Mouse (Mus musculus) hindbrain, embryonic 10.5 days (tissue): ENCODE measurements around the gene Doc2a. TPM values are rescaled to one million over a fixed set of nuclear protein-coding genes. Genes with fewer than 3 reads are reported as not detected.
"Not testable (repeated sequence)": the region's sequence is repeated elsewhere in the genome, so short reads cannot be mapped to it uniquely, and the experiment has no call there.

ENCODE experiments used
- DNase-seq: peaks from one replicate; pipeline ENCODE4 v3.0.0-alpha.2; 2017; ENCODE audit warnings: low spot score
- H3K27ac ChIP-seq: fragments of 300-500 bp; sonication (generic); 2 replicates; pipeline ENCODE4 v1.5.1; 2016; ENCODE audit warnings: mild to moderate bottlenecking, moderate library complexity
- H3K27me3 ChIP-seq: fragments of 300-500 bp; sonication (generic); 2 replicates; pipeline ENCODE4 v1.6.1; 2016; ENCODE audit warnings: mild to moderate bottlenecking; ENCODE audit not compliant: poor library complexity, insufficient read depth, severe bottlenecking
- H3K36me3 ChIP-seq: fragments of 300-500 bp; sonication (generic); 2 replicates; pipeline ENCODE4 v1.6.1; 2016; ENCODE audit warnings: mild to moderate bottlenecking, moderate library complexity
- H3K4me1 ChIP-seq: fragments of 300-500 bp; sonication (generic); replicated peaks from 2 replicates; pipeline ENCODE4 v1.6.1; 2016; ENCODE audit warnings: mild to moderate bottlenecking
- H3K4me3 ChIP-seq: fragments of 300-500 bp; sonication (generic); 2 replicates; pipeline ENCODE4 v1.5.1; 2016; ENCODE audit warnings: mild to moderate bottlenecking, moderate library complexity
- H3K9me3 ChIP-seq: fragments of 300-500 bp; sonication (generic); 2 replicates; pipeline ENCODE4 v1.6.1; 2016; ENCODE audit warnings: mild to moderate bottlenecking, moderate library complexity
- WGBS: fragments of 180-500 bp; shearing (Covaris S2); methylation state at CpG from one replicate; pipeline ENCODE4 v1.1.7; 2016; 5-methylcytosine and 5-hydroxymethylcytosine counted together
- polyA plus RNA-seq: library from polyadenylated mRNA; unstranded; fragments of >200 nt; fragmentation: Nextera tagmentation; extraction: Ambion mirVana; gene quantifications from 2 replicates; pipeline ENCODE4 v1.2.1, GENCODE M21; 2016

The Doc2a gene
- polyA plus RNA-seq, 1 experiment from 2014 or later = 4.9 TPM

DNA sequence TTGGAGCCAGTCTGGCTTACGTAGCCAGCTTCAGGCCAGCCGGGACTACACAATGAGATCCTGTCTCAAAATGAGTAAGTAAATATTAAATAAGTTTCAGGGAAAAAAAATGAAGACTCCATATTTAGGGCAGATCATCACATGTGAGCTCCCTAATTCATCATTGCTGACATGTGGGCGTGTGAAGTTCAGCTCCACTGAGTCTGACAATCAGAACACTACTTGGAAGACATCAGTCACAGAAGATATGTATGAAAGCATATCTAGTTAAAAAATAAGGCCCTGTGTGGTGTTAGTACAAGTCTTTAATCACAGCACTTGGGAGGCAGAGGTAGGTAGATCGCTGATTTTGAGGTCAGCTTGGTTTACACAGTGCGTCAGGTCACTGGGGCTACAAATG lies 40.1 kb downstream of the Doc2a start:
- no peak overlapping the region for H3K4me3 ChIP-seq
- DNase-seq = no peak

DNA sequence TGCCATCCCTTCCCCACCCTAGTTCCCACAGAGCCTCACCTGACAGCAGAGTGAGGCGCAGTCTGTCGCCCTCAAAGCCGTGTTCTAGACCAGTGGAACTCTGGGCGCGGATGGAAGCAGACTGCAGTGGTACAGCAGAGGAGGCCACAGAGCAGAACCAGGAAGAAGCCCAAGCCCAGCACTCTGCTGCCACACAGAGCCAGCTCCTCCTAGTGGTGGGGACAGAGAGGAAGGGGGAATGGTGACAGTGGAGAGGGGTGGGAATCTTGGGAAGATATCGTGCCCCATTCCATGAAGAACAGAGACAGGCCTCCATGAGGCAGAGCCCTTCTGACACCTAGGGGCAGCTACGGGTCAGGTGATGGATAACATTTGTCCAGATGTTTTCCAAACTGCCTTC lies 41.6 kb downstream of the Doc2a start:
- Histone ChIP-seq H3K27ac (peak overlapping the region; percentile 50; the same call in 1 of the 2 replicates), H3K27me3 (no peaks in the 10 kb centered on the region), H3K4me1 (peaks cover 17% of the 10 kb centered on the region), H3K36me3 (peaks cover 57% of the 10 kb centered on the region), H3K4me3 (no peak overlapping the region), H3K9me3 (no peaks in the 10 kb centered on the region)
- WGBS = 53% methylated on average over 7 of the region's 7 CpGs
- no peak for DNase-seq

More for the DNA sequence above, 40.1 kb downstream of the Doc2a start:
- 90% methylated on average over 5 of the region's 5 CpGs for WGBS
- Histone ChIP-seq H3K27ac (no peak overlapping the region), H3K4me1 (peaks cover 33% of the 10 kb centered on the region), H3K27me3 (no peaks in the 10 kb centered on the region), H3K9me3 (no peaks in the 10 kb centered on the region), H3K36me3 (peaks cover 44% of the 10 kb centered on the region)

DNA sequence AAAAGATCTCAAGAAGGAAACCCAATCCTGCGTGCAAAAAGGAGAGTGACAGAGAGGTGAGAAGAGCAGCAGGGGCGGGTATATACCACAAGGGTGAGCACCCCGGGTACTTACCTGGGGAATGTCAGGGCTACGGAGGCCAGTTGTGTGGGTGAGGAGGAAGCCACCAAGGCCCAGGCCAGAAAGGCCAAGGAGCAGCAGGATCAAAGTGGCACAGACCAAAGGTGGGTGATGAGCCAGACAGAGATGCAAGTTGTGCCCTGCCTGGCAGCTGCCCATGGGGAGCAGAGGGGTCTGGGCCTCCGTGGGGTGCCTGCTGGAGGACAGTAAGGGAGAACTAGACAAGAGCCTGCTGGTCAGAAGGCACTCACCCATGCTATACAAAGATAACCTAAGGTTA lies 49.7 kb downstream of the Doc2a start:
- peak overlapping the region; percentile 12; the same call in 1 of the 2 replicates for H3K27ac ChIP-seq
- peaks cover 19% of the 10 kb centered on the region for H3K4me1 ChIP-seq
- no peaks in the 10 kb centered on the region for H3K27me3 ChIP-seq
- no peak overlapping the region for H3K4me3 ChIP-seq
- 91% methylated on average over 5 of the region's 5 CpGs for WGBS
- peaks cover 46% of the 10 kb centered on the region for H3K36me3 ChIP-seq
- no peak for DNase-seq
- H3K9me3 ChIP-seq = 0 out of 2 replicates have a peak, but pooled peaks cover 4% of the 10 kb centered on the region

DNA sequence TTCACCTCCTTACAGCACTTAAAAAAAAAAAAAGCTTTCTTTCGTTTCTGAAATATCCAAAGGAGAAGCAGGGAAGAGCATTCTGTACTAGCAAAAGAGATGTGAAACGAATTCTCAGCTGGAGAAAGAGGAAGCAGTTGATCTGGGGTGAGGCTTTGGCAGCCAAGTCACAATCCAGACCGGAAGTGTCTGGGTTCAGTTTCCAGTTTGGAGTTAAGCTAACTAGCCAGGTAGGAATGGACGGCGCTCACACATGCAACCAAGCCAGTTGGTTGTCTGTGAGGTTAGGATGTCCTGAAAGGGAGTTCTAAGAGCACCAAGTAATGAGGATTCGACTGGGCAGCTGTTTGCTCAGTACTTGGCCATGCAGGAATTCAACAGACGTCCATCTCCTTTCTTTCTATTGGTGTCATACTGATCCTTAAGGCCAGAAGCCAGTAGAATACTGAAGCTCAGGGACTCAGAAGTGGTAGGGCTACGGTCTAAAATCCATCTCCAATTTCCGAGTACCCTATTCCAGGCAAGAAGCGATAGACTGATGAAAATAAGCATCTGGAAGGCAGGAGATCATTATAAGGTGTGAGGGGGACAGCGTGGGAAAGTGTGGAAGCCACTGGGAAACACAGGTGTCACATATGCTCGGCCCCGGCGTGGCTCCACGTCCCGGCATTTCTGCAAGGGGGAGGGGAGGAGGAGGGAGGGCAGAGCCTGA lies 50.3 kb downstream of the Doc2a start:
- Histone ChIP-seq H3K4me1 (peaks cover 19% of the 10 kb centered on the region), H3K27me3 (no peaks in the 10 kb centered on the region), H3K36me3 (peaks cover 42% of the 10 kb centered on the region), H3K4me3 (peak overlapping the region; percentile 68), H3K9me3 (0 out of 2 replicates have a peak, but pooled peaks cover 4% of the 10 kb centered on the region), H3K27ac (peak overlapping the region; percentile 89)
- WGBS = 28% methylated on average over 16 of the region's 16 CpGs
- no peak for DNase-seq

DNA sequence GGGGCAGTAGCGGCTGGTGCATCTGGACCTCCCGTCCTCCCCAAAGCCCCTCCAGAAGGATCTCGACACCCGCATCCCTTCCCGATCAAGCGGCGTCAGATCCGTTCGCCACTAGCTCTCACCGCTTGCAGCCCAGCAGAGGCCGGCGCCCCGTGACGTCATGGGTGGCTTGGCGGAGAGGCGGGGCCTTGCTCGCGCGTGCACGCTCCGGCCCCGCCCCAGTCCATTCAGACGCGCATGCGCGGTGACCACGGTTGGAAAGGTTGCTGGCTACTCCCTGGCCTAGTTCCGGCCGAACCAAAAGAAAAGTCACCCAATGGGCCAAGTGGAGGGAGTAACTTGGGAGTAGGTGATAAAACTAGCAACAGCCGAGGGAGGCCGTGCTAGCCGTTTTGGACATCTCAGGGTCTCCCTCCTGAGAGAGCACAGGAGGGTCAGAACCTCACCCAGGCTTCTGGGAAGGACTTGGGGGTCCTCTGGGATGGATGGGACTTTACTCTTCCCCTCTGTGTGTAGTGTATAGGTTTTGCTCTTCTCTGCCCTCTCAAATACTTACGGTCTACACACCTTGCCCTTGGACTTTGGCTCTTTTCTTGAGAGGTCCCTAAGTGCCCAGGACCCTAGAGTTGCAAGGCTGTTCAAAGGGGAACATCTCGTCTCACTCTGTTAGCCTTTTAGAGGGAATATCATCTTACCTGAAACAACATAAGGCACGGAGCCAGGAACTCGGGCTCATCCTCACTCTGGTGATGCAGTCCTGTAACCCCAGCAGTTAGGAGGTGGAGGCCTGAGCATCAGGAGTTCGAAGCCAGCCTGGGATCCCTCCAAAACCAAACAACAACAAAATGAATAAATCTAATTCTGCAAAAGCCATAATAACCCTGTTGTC lies 51.1 kb downstream of the Doc2a start:
- WGBS = 11% methylated on average over 37 of the region's 37 CpGs
- Histone ChIP-seq H3K27ac (peak overlapping the region; percentile 89), H3K4me1 (peaks cover 19% of the 10 kb centered on the region), H3K27me3 (no peaks in the 10 kb centered on the region), H3K4me3 (peak overlapping the region; percentile 68), H3K36me3 (peaks cover 36% of the 10 kb centered on the region), H3K9me3 (0 out of 2 replicates have a peak, but pooled peaks cover 4% of the 10 kb centered on the region)
- DNase-seq = peak; percentile 97

DNA sequence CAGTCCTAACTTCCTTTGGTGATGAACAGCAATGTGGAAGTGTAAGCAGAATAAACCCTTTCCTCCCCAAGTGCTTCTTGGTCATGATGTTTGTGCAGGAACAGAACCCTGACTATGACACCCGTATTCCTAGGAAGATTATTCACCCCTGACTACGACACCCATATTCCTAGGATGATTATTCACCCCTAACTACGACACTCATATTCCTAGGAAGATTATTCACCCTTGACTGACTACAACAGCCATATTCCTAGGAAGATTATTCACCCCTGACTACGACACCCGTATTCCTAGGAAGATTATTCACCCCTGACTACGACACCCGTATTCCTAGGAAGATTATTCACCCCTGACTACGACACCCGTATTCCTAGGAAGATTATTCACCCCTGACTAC lies 52.6 kb downstream of the Doc2a start:
- WGBS = 95% methylated on average over 9 of the region's 9 CpGs
- DNase-seq, H3K27ac ChIP-seq, H3K27me3 ChIP-seq, H3K4me3 ChIP-seq, H3K9me3 ChIP-seq: not testable (repeated sequence)
- Histone ChIP-seq H3K36me3 (peaks cover 24% of the 10 kb centered on the region), H3K4me1 (peaks cover 19% of the 10 kb centered on the region)

Other genes with a start within 250 kb of the Doc2a start
- 1.4 and 2.7 TPM in 2 replicates for gene Nupr1, start 216.6 kb upstream of the Doc2a start, polyA plus RNA-seq
- 57.6 and 62.7 TPM in 2 replicates for gene Sgf29, start 198.1 kb upstream of the Doc2a start, polyA plus RNA-seq
- gene Sult1a1, start 171.0 kb upstream of the Doc2a start, polyA plus RNA-seq = 0.19 and 0.30 TPM in 2 replicates
- 208 and 212 TPM in 2 replicates for gene Bola2, start 152.0 kb upstream of the Doc2a start, polyA plus RNA-seq
- 15.3 and 16.6 TPM in 2 replicates for gene Slx1b, start 151.6 kb upstream of the Doc2a start, polyA plus RNA-seq
- gene Coro1a, start 139.6 kb upstream of the Doc2a start, polyA plus RNA-seq = 49.2 and 59.5 TPM in 2 replicates
- gene Mapk3, start 87.8 kb upstream of the Doc2a start, polyA plus RNA-seq = 62.5 and 63.8 TPM in 2 replicates
- gene Gdpd3, start 81.1 kb upstream of the Doc2a start, polyA plus RNA-seq = 0.55 and 1.3 TPM in 2 replicates
- 51.3 and 89.7 TPM in 2 replicates for gene Ypel3, start 70.5 kb upstream of the Doc2a start, polyA plus RNA-seq
- 0.22 and 0.47 TPM in 2 replicates for gene Tbx6, start 65.9 kb upstream of the Doc2a start, polyA plus RNA-seq
- 391 and 411 TPM in 2 replicates for gene Ppp4c, start 54.9 kb upstream of the Doc2a start, polyA plus RNA-seq
- gene Fam57b, start 49.7 kb upstream of the Doc2a start, polyA plus RNA-seq = 4.7 and 12.7 TPM in 2 replicates
- gene 4930451I11Rik, start 15.8 kb upstream of the Doc2a start, polyA plus RNA-seq = not detected in 2 replicates
- gene Hirip3, start 14.6 kb downstream of the Doc2a start, polyA plus RNA-seq = 38.7 and 48.1 TPM in 2 replicates
- gene Ino80e, start 15.0 kb downstream of the Doc2a start, polyA plus RNA-seq = 102 and 105 TPM in 2 replicates
- 56.2 and 56.4 TPM in 2 replicates for gene Taok2, start 37.3 kb downstream of the Doc2a start, polyA plus RNA-seq
- gene Tmem219, start 75.5 kb downstream of the Doc2a start, polyA plus RNA-seq = 31.6 and 37.9 TPM in 2 replicates
- 23.9 and 35.5 TPM in 2 replicates for gene Kctd13, start 81.5 kb downstream of the Doc2a start, polyA plus RNA-seq
- 0.41 and 1.2 TPM in 2 replicates for gene Asphd1, start 102.2 kb downstream of the Doc2a start, polyA plus RNA-seq
- 2.3 and 7.6 TPM in 2 replicates for gene Sez6l2, start 103.1 kb downstream of the Doc2a start, polyA plus RNA-seq
- gene Cdipt, start 128.5 kb downstream of the Doc2a start, polyA plus RNA-seq = 92.5 and 103 TPM in 2 replicates
- gene Cdiptos, start 128.7 kb downstream of the Doc2a start, polyA plus RNA-seq = 0.63 and 1.0 TPM in 2 replicates
- gene Mvp, start 167.2 kb downstream of the Doc2a start, polyA plus RNA-seq = 5.0 and 6.1 TPM in 2 replicates
- 0.25 and 0.55 TPM in 2 replicates for gene Pagr1b, start 169.1 kb downstream of the Doc2a start, polyA plus RNA-seq
- 84.3 and 130 TPM in 2 replicates for gene Pagr1a, start 169.9 kb downstream of the Doc2a start, polyA plus RNA-seq
- 17.6 and 75.1 TPM in 2 replicates for gene Gm42742, start 173.7 kb downstream of the Doc2a start, polyA plus RNA-seq
- gene Prrt2, start 173.8 kb downstream of the Doc2a start, polyA plus RNA-seq = 3.3 and 4.4 TPM in 2 replicates
- gene Maz, start 179.6 kb downstream of the Doc2a start, polyA plus RNA-seq = 66.7 and 83.1 TPM in 2 replicates
- gene Kif22, start 195.1 kb downstream of the Doc2a start, polyA plus RNA-seq = 161 and 193 TPM in 2 replicates
- not detected in 2 replicates for gene Zg16, start 239.9 kb downstream of the Doc2a start, polyA plus RNA-seq
- 0.80 and 0.81 TPM in 2 replicates for gene AI467606, start 243.9 kb downstream of the Doc2a start, polyA plus RNA-seq